ENCODE assay signal across 7 mouse cellular contexts in genomic region chr12:32820688-32821503, GRCm38 (mm10). TPM values are rescaled to one million over a fixed set of nuclear protein-coding genes. Genes with fewer than 3 reads are reported as not detected.
A peak's percentile ranks its signal among the peaks of the same experiment; 100 is the strongest.
DNase-seq lines count a peak whose midpoint lies in the region; ATAC-seq and TF ChIP-seq lines count a peak whose summit lies in the region.

No protein-coding gene starts in this region.

- peak; percentile 88 for DNase-seq in adrenal gland, adult 2 months
- DNase-seq in embryo, embryonic 10.5 days (ENCODE audit: low spot score) = peak; percentile 71
- DNase-seq in gastrocnemius, postnatal 25 days = peak; percentile 81
- DNase-seq in left cerebral cortex, postnatal 36 days (ENCODE audit: low spot score in 2 of 2) = peak; percentile 72 to 80
- DNase-seq in midbrain, embryonic 10.5 days (ENCODE audit: low spot score) = peak; percentile 80
- peak; percentile 50 to 66 for DNase-seq in spleen, adult 2 months (ENCODE audit: low read depth in 1 of 2, low spot score in 2 of 2)

- H3K27ac ChIP-seq in intestine, embryonic 15.5 days = peak overlapping the region; percentile 92
- peak overlapping the region; percentile 96 for H3K27ac ChIP-seq in midbrain, embryonic 10.5 days (replicated peaks)
- H3K27ac ChIP-seq in spleen, adult 2 months (ENCODE audit: insufficient read depth, low read length) = peak overlapping the region; percentile 96

- intact Hi-C loops in left cerebral cortex, postnatal 36 days (cut with DNase I) = loop anchor here (5.0 to 10.0 kb wide), 2 partner anchors 106 to 184 kb away; no protein-coding TSS in a partner anchor

- peak overlapping the region; percentile 85 for H3K9ac ChIP-seq in intestine, embryonic 15.5 days

- H3K27me3 ChIP-seq in intestine, embryonic 15.5 days (replicated peaks) = no peaks in the 10 kb centered on the region
- H3K27me3 ChIP-seq in midbrain, embryonic 10.5 days (ENCODE audit: low read depth, poor library complexity, severe bottlenecking) = no peaks in the 10 kb centered on the region
- H3K27me3 ChIP-seq in spleen, adult 2 months (ENCODE audit: control insufficient read depth, insufficient read depth, low read length) = peaks cover 2% of the 10 kb centered on the region; the same call in 1 of the 2 replicates

- 2% methylated on average over 46 of the region's 49 CpGs for WGBS in intestine, embryonic 15.5 days
- 2% methylated on average over 39 of the region's 49 CpGs for WGBS in midbrain, embryonic 10.5 days
- WGBS in spleen, adult 2 months = under 1% methylated on average over 46 of the region's 49 CpGs

- ATAC-seq in intestine, embryonic 15.5 days = peak; percentile 84

- H3K4me1 ChIP-seq in intestine, embryonic 15.5 days (replicated peaks) = no peaks in the 10 kb centered on the region
- H3K4me1 ChIP-seq in midbrain, embryonic 10.5 days = peaks cover 29% of the 10 kb centered on the region
- no peaks in the 10 kb centered on the region; the same call in 1 of the 2 replicates for H3K4me1 ChIP-seq in spleen, adult 2 months (ENCODE audit: control insufficient read depth, insufficient read depth, insufficient read length)

- peak overlapping the region; percentile 64 for H3K4me2 ChIP-seq in intestine, embryonic 15.5 days (replicated peaks)

- no peaks in the 10 kb centered on the region for H3K36me3 ChIP-seq in intestine, embryonic 15.5 days
- H3K36me3 ChIP-seq in midbrain, embryonic 10.5 days = peaks cover 30% of the 10 kb centered on the region
- H3K36me3 ChIP-seq in spleen, adult 2 months (ENCODE audit: control insufficient read depth, insufficient read depth, low read length) = peaks cover 3% of the 10 kb centered on the region; the same call in 1 of the 2 replicates

- TF ChIP-seq POLR2A in spleen, adult 2 months (IDR thresholded peaks at IDR 0.05; ENCODE audit: low read depth, low read length) = no peak

- TF ChIP-seq CTCF in spleen, adult 2 months (IDR thresholded peaks at IDR 0.05; ENCODE audit: extremely low read depth, insufficient read depth, insufficient read length, insufficient replicate concordance) = no peak

- peak overlapping the region; percentile 89 for H3K4me3 ChIP-seq in intestine, embryonic 15.5 days (replicated peaks)
- peak overlapping the region; percentile 86 for H3K4me3 ChIP-seq in midbrain, embryonic 10.5 days
- peak overlapping the region; percentile 82 for H3K4me3 ChIP-seq in spleen, adult 2 months (ENCODE audit: extremely low read depth, insufficient read depth, insufficient read length)

- H3K9me3 ChIP-seq in intestine, embryonic 15.5 days = no peaks in the 10 kb centered on the region
- no peaks in the 10 kb centered on the region for H3K9me3 ChIP-seq in midbrain, embryonic 10.5 days (replicated peaks)

RNA-seq across cellular contexts. Expression of gene Nampt, which starts 1.6 kb away (rescaled TPM):
- 100 to 1,000 TPM; 105 to 130 TPM for total RNA-seq in adrenal gland, adult 2 months (2021)
- polyA plus RNA-seq in adrenal gland, adult 2 months (2012; rRNA removed) = 11.8 and 23.4 TPM in 2 replicates
- 10 to 100 TPM; 53.0 to 58.2 TPM for total RNA-seq in gastrocnemius, postnatal 25 days (2021)
- 26.2 and 31.0 TPM in 2 replicates for polyA plus RNA-seq in intestine, embryonic 15.5 days (2015; fragmentation: Nextera tagmentation; extraction: Ambion mirVana)
- total RNA-seq in left cerebral cortex, postnatal 36 days (2021) = 10 to 100 TPM; 30.2 to 33.3 TPM
- polyA plus RNA-seq in midbrain, embryonic 10.5 days (2016; fragmentation: Nextera tagmentation; extraction: Ambion mirVana) = 36.0 and 40.9 TPM in 2 replicates
- polyA plus RNA-seq in spleen, adult 2 months (2012; rRNA removed) = 7.5 and 8.0 TPM in 2 replicates

Comparison
In these comparisons a context has a peak if more than half of its experiments do, and no peak if none do; other contexts are left out.
1. Peak in every context shown above with its lines: DNase-seq, ATAC-seq, H3K4me3 ChIP-seq and H3K27ac ChIP-seq.